Mouse (Mus musculus) ovary, adult 18-20 months (tissue): ENCODE measurements around the gene Kcnb1.
A peak's percentile ranks its signal among the peaks of the same experiment; 100 is the strongest.
"Not testable (repeated sequence)": the region's sequence is repeated elsewhere in the genome, so short reads cannot be mapped to it uniquely, and the experiment has no call there.

Source experiments
- DNase-seq: peaks from one replicate; pipeline ENCODE4 v3.0.0; 2022; ENCODE audit warnings: low spot score, mixed read lengths

Gene Kcnb1

GRCm38 (mm10) chr2:167204686-167205085 is 14.7 kb upstream of the Kcnb1 start:
- DNase-seq, result not testable (repeated sequence)

- DNase-seq, result no peak
These were observed 13.7 kb upstream of the Kcnb1 start for GRCm38 (mm10) chr2:167203505-167204166.

GRCm38 (mm10) chr2:167201463-167202291 is 11.7 kb upstream of the Kcnb1 start:
- DNase-seq, result no peak

GRCm38 (mm10) chr2:167198660-167199427 is 8.9 kb upstream of the Kcnb1 start:
- DNase-seq, result no peak

- DNase-seq, result no peak
These were observed 3.4 kb upstream of the Kcnb1 start for GRCm38 (mm10) chr2:167193361-167193760.

- DNase-seq, result peak; percentile 13
These were observed 472 bp downstream of the Kcnb1 start for GRCm38 (mm10) chr2:167189291-167190075.

GRCm38 (mm10) chr2:167188315-167189207 is 1.4 kb downstream of the Kcnb1 start:
- DNase-seq, result peak; percentile 70

GRCm38 (mm10) chr2:167187119-167187518 is 2.8 kb downstream of the Kcnb1 start:
- DNase-seq, result no peak

GRCm38 (mm10) chr2:167186544-167186943 is 3.4 kb downstream of the Kcnb1 start:
- no peak for DNase-seq

- DNase-seq, result no peak
These were observed 4.0 kb downstream of the Kcnb1 start for GRCm38 (mm10) chr2:167186003-167186402.

GRCm38 (mm10) chr2:167185432-167185831 is 4.5 kb downstream of the Kcnb1 start:
- no peak for DNase-seq

- DNase-seq, result no peak
These were observed 8.1 kb downstream of the Kcnb1 start for GRCm38 (mm10) chr2:167181662-167182389.

- no peak for DNase-seq
These were observed 8.9 kb downstream of the Kcnb1 start for GRCm38 (mm10) chr2:167181096-167181495.

GRCm38 (mm10) chr2:167179301-167179700 is 10.7 kb downstream of the Kcnb1 start:
- DNase-seq, result no peak

- DNase-seq, result no peak
These were observed 12.7 kb downstream of the Kcnb1 start for GRCm38 (mm10) chr2:167177231-167177641.

- no peak for DNase-seq
These were observed 14.7 kb downstream of the Kcnb1 start for GRCm38 (mm10) chr2:167175284-167175683.

- peak; percentile 36 for DNase-seq
These were observed 16.7 kb downstream of the Kcnb1 start for GRCm38 (mm10) chr2:167173051-167173875.

- DNase-seq, result peak; percentile 17
These were observed 22.3 kb downstream of the Kcnb1 start for GRCm38 (mm10) chr2:167167515-167168212.
